Mouse (Mus musculus) CH12.LX (cell line): ENCODE measurements around the gene Cldnd1. TPM values are rescaled to one million over a fixed set of nuclear protein-coding genes. Genes with fewer than 3 reads are reported as not detected.
A peak's percentile ranks its signal among the peaks of the same experiment; 100 is the strongest.

Source experiments
- DNase-seq: peaks from one replicate; pipeline ENCODE4 v3.0.0-alpha.2; 2013; ENCODE audit errors: extremely low read depth
- H3K27ac ChIP-seq: 2 replicates; pipeline ENCODE4 v1.5.1; 2012; ENCODE audit warnings: low read depth, mild to moderate bottlenecking, control low read depth, moderate library complexity; ENCODE audit not compliant: insufficient read depth
- H3K27me3 ChIP-seq: replicated peaks from 2 replicates; pipeline ENCODE3; 2012; ENCODE audit warnings: inconsistent platforms
- H3K36me3 ChIP-seq, 2 experiments: replicated peaks in 1 of 2; 2 replicates each; pipeline versions ENCODE3 to v1.6.1; 2012; ENCODE audit warnings: inconsistent platforms in 1 of 2, low read length in 1 of 2, mild to moderate bottlenecking in 1 of 2, mixed read lengths in 1 of 2, moderate library complexity in 1 of 2; ENCODE audit not compliant: control insufficient read depth in 1 of 2, insufficient read depth in 1 of 2
- H3K4me1 ChIP-seq, 2 experiments: 2 replicates each; pipeline ENCODE4 v1.6.1; 2012; ENCODE audit warnings: inconsistent platforms in 1 of 2, moderate library complexity in 1 of 2; ENCODE audit not compliant: insufficient read depth in 2 of 2, control insufficient read depth in 1 of 2
- H3K4me2 ChIP-seq: 2 replicates; pipeline ENCODE4 v1.6.1; 2012; ENCODE audit warnings: low read depth, mild to moderate bottlenecking, control low read depth; ENCODE audit not compliant: poor library complexity, insufficient read depth, severe bottlenecking
- H3K4me3 ChIP-seq, 3 experiments: fragments of 150-350 bp in 1 of 3; sonication (generic) in 1 of 3; replicated peaks in 1 of 3; 2 replicates each; pipeline versions ENCODE3 to v1.5.1; 2011 to 2012; ENCODE audit warnings: low read depth in 2 of 3, low read length in 2 of 3, mild to moderate bottlenecking in 2 of 3, moderate library complexity in 2 of 3, control low read depth in 1 of 3, improper control_type of control experiment in 1 of 3, inconsistent platforms in 1 of 3, mixed read lengths in 1 of 3; ENCODE audit not compliant: poor library complexity in 1 of 3
- H3K79me2 ChIP-seq: replicated peaks from 2 replicates; pipeline ENCODE4 v1.6.1; 2012; ENCODE audit warnings: mild to moderate bottlenecking, moderate library complexity; ENCODE audit not compliant: control insufficient read depth, poor library complexity, insufficient read depth, severe bottlenecking; ENCODE audit errors: extremely low read depth
- H3K9ac ChIP-seq: 2 replicates; pipeline ENCODE4 v1.6.1; 2012; ENCODE audit warnings: low read depth, mild to moderate bottlenecking, control low read depth, moderate library complexity; ENCODE audit not compliant: insufficient read depth
- H3K9me3 ChIP-seq: replicated peaks from 2 replicates; pipeline ENCODE3; 2012; ENCODE audit warnings: low read length, inconsistent platforms, mixed read lengths
- BHLHE40 ChIP-seq: IDR thresholded peaks from 2 replicates; pipeline ENCODE4 v1.6.1; 2011; ENCODE audit warnings: mild to moderate bottlenecking, low read depth, low read length, improper control_type of control experiment
- CHD2 ChIP-seq: IDR thresholded peaks from 2 replicates; pipeline ENCODE4 v1.6.1; 2011; ENCODE audit warnings: low read length, improper control_type of control experiment
- CTCF ChIP-seq, 2 experiments: IDR thresholded peaks in 1 of 2; conservative IDR thresholded peaks in 1 of 2; 2 replicates each; pipeline ENCODE4 v1.5.1; 2011 to 2012; ENCODE audit warnings: low read depth in 2 of 2, low read length in 2 of 2, improper control_type of control experiment in 1 of 2, inconsistent platforms in 1 of 2, mild to moderate bottlenecking in 1 of 2, moderate library complexity in 1 of 2
- E2F4 ChIP-seq: IDR thresholded peaks from 2 replicates; pipeline ENCODE4 v1.6.1; 2011; ENCODE audit warnings: low read depth, low read length, improper control_type of control experiment; ENCODE audit not compliant: insufficient replicate concordance
- EP300 ChIP-seq: IDR thresholded peaks from 2 replicates; pipeline ENCODE4 v1.6.1; 2011; ENCODE audit warnings: low read length, improper control_type of control experiment
- ETS1 ChIP-seq: conservative IDR thresholded peaks from 2 replicates; pipeline ENCODE4 v1.6.1; 2012; ENCODE audit warnings: low read depth, mild to moderate bottlenecking, inconsistent platforms, low read length, improper control_type of control experiment, moderate library complexity
- GABPA ChIP-seq: IDR thresholded peaks from 2 replicates; pipeline ENCODE4 v1.6.1; 2012; ENCODE audit warnings: low read depth, low read length, improper control_type of control experiment, inconsistent platforms; ENCODE audit not compliant: insufficient replicate concordance
- HCFC1 ChIP-seq: IDR thresholded peaks from 2 replicates; pipeline ENCODE4 v1.6.1; 2012; ENCODE audit warnings: low read depth, mild to moderate bottlenecking, inconsistent platforms, low read length, improper control_type of control experiment
- JUN ChIP-seq: IDR thresholded peaks from 2 replicates; pipeline ENCODE4 v1.6.1; 2011; ENCODE audit warnings: low read depth, mild to moderate bottlenecking, low read length, improper control_type of control experiment, moderate library complexity; ENCODE audit not compliant: insufficient read depth
- JUND ChIP-seq: conservative IDR thresholded peaks from 2 replicates; pipeline ENCODE4 v1.6.1; 2011; ENCODE audit warnings: low read depth, low read length, improper control_type of control experiment
- MAFK ChIP-seq: IDR thresholded peaks from 2 replicates; pipeline ENCODE4 v1.6.1; 2011; ENCODE audit warnings: low read length, improper control_type of control experiment; ENCODE audit not compliant: insufficient replicate concordance
- MAX ChIP-seq: IDR thresholded peaks from 2 replicates; pipeline ENCODE4 v1.6.1; 2011; ENCODE audit warnings: low read length, improper control_type of control experiment
- MAZ ChIP-seq: IDR thresholded peaks from 2 replicates; pipeline ENCODE4 v1.6.1; 2012; ENCODE audit warnings: low read depth, mild to moderate bottlenecking, inconsistent platforms, low read length, improper control_type of control experiment, moderate library complexity
- MXI1 ChIP-seq: IDR thresholded peaks from 2 replicates; pipeline ENCODE4 v1.6.1; 2011; ENCODE audit warnings: mild to moderate bottlenecking, low read depth, low read length, improper control_type of control experiment
- NELFE ChIP-seq: IDR thresholded peaks from 2 replicates; pipeline ENCODE4 v1.6.1; 2011; ENCODE audit warnings: low read depth, low read length, improper control_type of control experiment
- NRF1 ChIP-seq: IDR thresholded peaks from 2 replicates; pipeline ENCODE4 v1.6.1; 2014; ENCODE audit warnings: low read depth, mild to moderate bottlenecking, inconsistent platforms, low read length, improper control_type of control experiment, moderate library complexity
- PAX5 ChIP-seq: IDR thresholded peaks from 2 replicates; pipeline ENCODE4 v1.6.1; 2012; ENCODE audit warnings: low read length, inconsistent platforms, mixed read lengths
- POLR2A ChIP-seq: IDR thresholded peaks from 2 replicates; pipeline ENCODE4 v1.6.1; 2011; ENCODE audit warnings: low read depth, mild to moderate bottlenecking, improper control_type of control experiment, low read length
- RCOR1 ChIP-seq: conservative IDR thresholded peaks from 2 replicates; pipeline ENCODE4 v1.6.1; 2012; ENCODE audit warnings: low read depth, mild to moderate bottlenecking, inconsistent platforms, low read length, improper control_type of control experiment
- SIN3A ChIP-seq: IDR thresholded peaks from 2 replicates; pipeline ENCODE4 v1.6.1; 2012; ENCODE audit warnings: low read length, improper control_type of control experiment, inconsistent platforms
- SMC3 ChIP-seq: IDR thresholded peaks from 2 replicates; pipeline ENCODE4 v1.6.1; 2011; ENCODE audit warnings: low read depth, low read length, improper control_type of control experiment
- TCF12 ChIP-seq: IDR thresholded peaks from 2 replicates; pipeline ENCODE4 v1.6.1; 2014; ENCODE audit warnings: low read depth, mild to moderate bottlenecking, inconsistent platforms, low read length, improper control_type of control experiment
- UBTF ChIP-seq: IDR thresholded peaks from 2 replicates; pipeline ENCODE4 v1.6.1; 2012; ENCODE audit warnings: low read depth, mild to moderate bottlenecking, inconsistent platforms, low read length, improper control_type of control experiment, moderate library complexity
- USF1 ChIP-seq: IDR thresholded peaks from 2 replicates; pipeline ENCODE4 v1.6.1; 2014; ENCODE audit warnings: low read depth, mild to moderate bottlenecking, inconsistent platforms, low read length, improper control_type of control experiment
- USF2 ChIP-seq: conservative IDR thresholded peaks from 2 replicates; pipeline ENCODE4 v1.6.1; 2011; ENCODE audit warnings: low read depth, low read length, improper control_type of control experiment
- ZC3H11A ChIP-seq: IDR thresholded peaks from 2 replicates; pipeline ENCODE4 v1.6.1; 2012; ENCODE audit warnings: low read depth, mild to moderate bottlenecking, inconsistent platforms, low read length, improper control_type of control experiment
- ZKSCAN1 ChIP-seq: IDR thresholded peaks from 2 replicates; pipeline ENCODE4 v1.6.1; 2012; ENCODE audit warnings: low read depth, inconsistent platforms, low read length, improper control_type of control experiment, borderline replicate concordance
- ZMIZ1 ChIP-seq: IDR thresholded peaks from 2 replicates; pipeline ENCODE4 v1.6.1; 2012; ENCODE audit warnings: low read depth, mild to moderate bottlenecking, inconsistent platforms, low read length, improper control_type of control experiment
- ZNF384 ChIP-seq: IDR thresholded peaks from 2 replicates; pipeline ENCODE4 v1.6.1; 2012; ENCODE audit warnings: low read depth, low read length, improper control_type of control experiment, inconsistent platforms
- dilution Hi-C: fragments of 300-500 bp; cut with MboI; formaldehyde crosslinking; loops from 2 replicates; pipeline ENCODE4 v1.14.3; 2020; ENCODE audit warnings: low sequenced_read_pairs; ENCODE audit not compliant: extremely low pct_unique_long_range_greater_than_20kb, extremely low pct_ligation_motif_present
- in situ Hi-C: fragments of 300-500 bp; cut with MboI; formaldehyde crosslinking; loops from 3 replicates; pipeline ENCODE4 v1.14.3; 2019; ENCODE audit warnings: low sequenced_read_pairs, low pct_ligation_motif_present, low pct_unique_long_range_greater_than_20kb, mixed read lengths
- polyA plus RNA-seq: library from polyadenylated mRNA; unstranded; fragments of >175 nt; gene quantifications from 2 replicates; pipeline ENCODE4 v1.2.1, GENCODE M21; 2012; ENCODE audit warnings: low read depth; ENCODE audit not compliant: insufficient read length
- total RNA-seq, 2 experiments: library from RNA; depleted of rRNA; stranded (reverse); fragments of 300-350 nt in 1 of 2; fragments of >200 nt in 1 of 2; gene quantifications; 2 replicates each; pipeline ENCODE4 v1.2.3; 2012 to 2014

Gene Cldnd1
- total and polyA plus RNA-seq, 3 experiments: 59.9 to 80.6 (median 78.7) TPM

DNA sequence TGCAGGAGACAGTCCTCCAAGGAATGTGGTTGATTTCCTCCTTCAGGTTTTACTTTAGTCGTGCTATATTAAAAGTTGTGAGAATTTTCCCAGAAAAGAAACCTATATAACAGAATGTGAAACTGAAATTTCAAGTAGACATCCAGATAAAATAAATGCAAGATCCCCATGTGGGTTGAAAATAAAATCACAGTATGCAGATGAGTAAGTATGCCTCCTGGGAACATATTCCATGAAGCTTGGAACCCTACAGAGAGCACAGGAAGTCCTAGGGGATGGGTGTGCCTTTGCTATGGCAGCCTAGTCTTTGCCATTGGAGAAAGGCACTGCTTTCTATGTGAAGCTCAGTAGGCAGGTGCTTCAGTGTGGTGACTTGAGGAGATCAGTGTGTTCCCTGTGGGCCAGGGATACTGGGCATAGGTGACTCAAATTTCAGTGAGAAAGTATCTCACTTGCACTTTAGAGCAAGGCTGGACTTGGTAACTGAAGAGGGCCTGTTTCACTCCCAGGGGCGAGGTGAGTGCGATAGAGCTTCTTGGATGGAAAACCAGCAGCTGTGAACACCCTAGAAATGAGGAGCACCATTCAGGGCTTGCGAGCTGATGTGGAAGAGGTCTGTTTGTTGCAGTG, 20.3 kb upstream of the Cldnd1 start:
- dilution Hi-C loops: no loop called here
- H3K36me3 ChIP-seq: no peaks in the 10 kb centered on the region
- H3K9me3 ChIP-seq: no peaks in the 10 kb centered on the region
- H3K9ac ChIP-seq: no peak overlapping the region
- H3K4me1 ChIP-seq: peaks cover 25 to 77% of the 10 kb centered on the region in 2 experiments
- H3K4me3 ChIP-seq: no peak overlapping the region
- peaks cover 2% of the 10 kb centered on the region; the same call in 1 of the 2 replicates for H3K79me2 ChIP-seq
- H3K27ac ChIP-seq: peak overlapping the region; percentile 18; the same call in 1 of the 2 replicates
- peaks cover 1% of the 10 kb centered on the region for H3K27me3 ChIP-seq
- TF ChIP-seq JUND (no peak), NELFE (no peak), ZC3H11A (no peak), MXI1 (no peak), JUN (no peak), PAX5 (no peak), MAZ (no peak), RCOR1 (no peak), TCF12 (no peak), ZMIZ1 (no peak), E2F4 (no peak), MAX (no peak), SMC3 (no peak), GABPA (no peak), SIN3A (no peak), CTCF (conservative IDR thresholded peaks at IDR 0.05 in 1 of 2, IDR thresholded peaks at IDR 0.05 in 1 of 2; ENCODE audit: low read depth in 2 of 2, low read length in 2 of 2) (no peak), MAFK (no peak)
- in situ Hi-C loops: loop anchor here (10.0 kb wide), 2 partner anchors 193 to 807 kb away; no protein-coding TSS in a partner anchor
- no peak for DNase-seq
- H3K4me2 ChIP-seq: no peak overlapping the region

GRCm38 (mm10) chr16:58708601-58709475, 18.9 kb upstream of the Cldnd1 start:
- Histone ChIP-seq H3K4me1 (peaks cover 20 to 73% of the 10 kb centered on the region in 2 experiments), H3K27ac (peak overlapping the region; percentile 63), H3K9me3 (no peaks in the 10 kb centered on the region), H3K79me2 (peaks cover 2% of the 10 kb centered on the region; the same call in 1 of the 2 replicates), H3K27me3 (no peaks in the 10 kb centered on the region), H3K9ac (peak overlapping the region; percentile 53; the same call in 1 of the 2 replicates), H3K36me3 (no peaks in the 10 kb centered on the region), H3K4me3 (no peak overlapping the region), H3K4me2 (peak overlapping the region; percentile 63)
- no peak for DNase-seq
- dilution Hi-C loops: no loop called here
- in situ Hi-C loops: loop anchor here (10.0 kb wide), 2 partner anchors 194 to 806 kb away; no protein-coding TSS in a partner anchor
- no peak for TF ChIP-seq ZNF384
- no peak for TF ChIP-seq USF2
- TF ChIP-seq CHD2: no peak
- TF ChIP-seq BHLHE40: peak; percentile 49
- TF ChIP-seq NRF1: 0 out of 2 replicates have a peak, but pooled peaks have one; percentile 7
- TF ChIP-seq ZKSCAN1: no peak
- TF ChIP-seq MAX: no peak
- TF ChIP-seq MXI1: no peak
- no peak for TF ChIP-seq USF1
- peak; percentile 69 for TF ChIP-seq EP300
- 0 out of 2 replicates have a peak, but pooled peaks have one; percentile 23 for TF ChIP-seq NELFE
- TF ChIP-seq ETS1: peak; percentile 27
- TF ChIP-seq CTCF (conservative IDR thresholded peaks at IDR 0.05 in 1 of 2, IDR thresholded peaks at IDR 0.05 in 1 of 2; ENCODE audit: low read depth in 2 of 2, low read length in 2 of 2): peak in 1 of 2 experiments; percentile 22; a peak in 1 of 4 replicates
- TF ChIP-seq TCF12: no peak; the same call in 1 of the 2 replicates
- TF ChIP-seq UBTF: no peak
- TF ChIP-seq SIN3A: 0 out of 2 replicates have a peak, but pooled peaks have one; percentile 43
- TF ChIP-seq POLR2A: no peak
- TF ChIP-seq GABPA: no peak
- TF ChIP-seq HCFC1: no peak
- TF ChIP-seq JUND: peak; percentile 37; the same call in 1 of the 2 replicates
- TF ChIP-seq RCOR1: 0 out of 2 replicates have a peak, but pooled peaks have one; percentile 33
